Mouse (Mus musculus): ENCODE results near the gene Bag6.

The Bag6 gene

DNA sequence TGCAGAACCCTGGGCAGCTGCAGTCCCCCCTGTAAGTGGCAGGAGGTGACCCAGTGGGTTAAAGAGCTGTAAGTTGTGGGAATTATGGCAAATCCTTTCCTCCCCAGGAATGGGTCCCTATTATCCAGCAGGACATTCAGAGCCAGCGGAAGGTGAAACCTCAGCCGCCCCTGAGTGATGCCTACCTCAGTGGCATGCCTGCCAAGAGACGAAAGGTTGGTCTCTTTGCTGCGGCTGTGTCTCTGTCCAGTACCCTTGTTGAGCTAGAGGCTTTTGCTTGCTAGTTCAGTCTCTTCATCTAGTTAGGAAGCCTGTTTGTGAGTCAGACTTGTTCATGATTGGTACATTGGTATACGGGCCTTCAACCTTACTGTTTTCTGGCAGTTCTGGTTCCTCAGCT, 11.2 kb downstream of the Bag6 start:
- in situ Hi-C loops (cut with MboI) = no loop called here

DNA sequence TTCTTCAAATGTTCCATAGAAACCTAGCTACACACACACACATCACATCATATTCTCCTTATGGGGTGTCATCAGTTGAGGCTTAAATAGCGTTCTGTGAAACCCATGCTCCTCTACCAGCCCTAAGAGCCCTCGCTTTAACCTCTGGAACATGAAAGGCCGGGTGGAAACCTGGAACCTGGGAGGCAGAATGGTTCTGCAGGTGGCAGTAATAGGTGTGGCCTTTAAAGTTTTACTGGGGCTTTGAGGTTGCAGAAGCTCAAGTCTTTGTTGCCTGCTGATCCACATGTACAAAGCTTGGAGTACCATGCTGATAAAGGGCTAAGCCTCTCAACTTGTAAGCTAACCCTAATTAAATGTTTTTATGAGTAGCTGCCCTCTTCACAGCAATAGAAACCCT, 12.4 kb downstream of the Bag6 start:
- in situ Hi-C loops (cut with MboI) = no loop called here

DNA sequence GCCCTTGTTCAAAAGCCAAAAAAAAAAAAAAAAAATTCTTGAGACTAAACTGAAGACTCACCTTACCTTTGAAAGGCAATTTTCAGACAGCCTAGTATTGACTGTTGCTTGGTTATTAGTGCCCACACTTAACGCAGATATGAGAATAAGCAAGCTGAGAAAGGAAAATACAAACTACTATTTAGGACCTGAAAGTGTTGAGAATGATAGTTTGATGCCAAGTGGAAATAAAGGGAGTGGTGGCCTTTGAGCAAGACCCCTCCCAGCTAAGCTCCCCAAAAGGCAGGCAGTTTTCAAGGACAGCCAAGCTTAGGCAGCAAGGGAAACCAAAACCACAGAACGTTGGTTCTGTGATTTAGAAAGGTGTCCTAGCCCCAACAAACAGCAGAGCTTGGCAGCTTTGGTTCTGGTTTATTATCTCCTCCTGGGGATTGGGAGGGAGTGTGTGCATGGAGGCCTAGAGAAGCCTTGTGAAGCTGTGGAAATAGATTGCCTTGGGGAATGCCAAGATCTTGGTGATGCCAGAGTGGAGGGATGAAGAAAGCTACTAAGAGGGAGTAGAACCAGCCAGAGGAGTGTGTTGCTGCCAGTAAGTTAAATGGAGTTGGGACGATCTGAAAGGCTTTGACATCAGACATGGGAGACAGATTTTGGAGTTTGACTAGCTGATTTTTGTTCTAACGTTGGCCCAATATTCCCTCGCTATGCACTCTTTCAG, 13.1 kb downstream of the Bag6 start:
- in situ Hi-C loops (cut with MboI) = no loop called here

DNA sequence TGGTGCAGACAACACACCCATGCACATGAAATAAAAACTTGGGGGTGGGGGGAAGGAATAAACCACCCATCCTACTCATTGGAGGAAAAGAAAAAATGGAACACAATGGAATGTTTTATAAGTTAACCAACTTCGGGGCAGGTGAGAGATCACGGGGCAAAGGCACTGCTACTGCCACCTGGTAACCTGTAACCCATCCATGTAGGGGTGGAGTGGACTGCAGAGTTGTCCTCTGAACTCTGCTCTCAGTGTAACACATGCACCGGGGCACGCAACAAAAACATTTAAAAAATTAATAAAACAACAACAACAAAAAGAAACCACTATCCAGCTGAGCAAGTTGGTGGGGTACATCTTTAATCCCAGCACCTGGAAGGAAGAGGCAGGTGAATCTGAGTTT, 17.1 kb downstream of the Bag6 start:
- in situ Hi-C loops (cut with MboI) = no loop called here

DNA sequence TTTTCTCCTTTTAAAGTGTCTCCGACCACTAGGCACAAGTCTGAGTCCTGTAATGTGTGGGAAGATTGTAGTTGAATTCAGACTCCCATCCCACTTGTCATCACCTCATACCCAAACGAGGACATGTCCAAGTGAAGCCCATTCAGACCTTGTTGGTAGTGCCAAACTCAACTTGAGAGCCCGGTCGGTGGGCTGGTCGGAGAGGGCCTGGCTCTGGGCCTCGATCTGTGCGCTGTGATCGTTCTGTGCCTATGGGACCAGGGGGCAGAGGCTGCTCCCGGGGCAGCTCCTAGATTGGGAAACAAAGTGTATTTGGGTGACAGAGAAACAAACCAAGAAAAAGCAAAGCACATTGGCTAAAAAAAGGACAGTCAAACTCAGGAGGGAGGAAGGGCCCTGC, 18.1 kb downstream of the Bag6 start:
- in situ Hi-C loops (cut with MboI) = no loop called here

DNA sequence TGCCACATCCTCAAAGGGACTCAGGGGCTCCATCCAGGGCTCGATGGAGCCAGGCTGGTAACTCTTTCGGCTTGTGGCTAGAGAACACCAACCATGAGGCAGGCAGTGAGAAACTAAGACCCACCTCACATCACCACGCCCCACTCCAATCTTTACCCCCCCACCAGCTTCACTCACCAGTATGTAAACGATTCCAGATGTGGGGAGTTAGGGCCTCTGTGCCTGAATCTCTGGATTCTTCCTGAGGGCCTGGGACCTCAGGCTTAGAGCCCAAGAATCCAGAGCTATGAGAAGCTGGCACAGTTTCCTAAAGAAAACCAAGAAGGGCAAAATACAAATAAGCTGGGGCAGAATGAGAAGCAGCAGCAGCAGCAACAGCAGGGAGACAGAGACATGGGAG, 19.0 kb downstream of the Bag6 start:
- in situ Hi-C loops (cut with MboI) = no loop called here

DNA sequence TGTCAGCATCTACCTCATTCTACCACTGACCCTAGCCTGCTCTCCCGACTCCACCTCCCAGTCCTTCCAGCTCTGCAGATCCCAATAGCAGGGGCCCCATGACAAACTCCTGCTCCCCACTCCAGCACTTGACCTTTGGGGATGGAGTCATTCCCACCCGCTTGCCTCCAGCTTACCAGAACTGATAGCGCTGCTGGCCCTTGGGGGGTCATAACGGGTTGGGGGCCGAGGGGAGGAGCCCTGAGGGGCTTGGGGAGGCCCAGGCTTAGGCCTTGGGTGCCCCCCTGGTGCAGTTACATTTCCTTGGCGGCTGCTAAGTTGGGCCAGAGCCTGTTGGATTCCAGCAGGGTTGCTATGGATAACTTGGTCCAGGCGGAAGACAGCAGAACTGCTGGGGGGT, 19.6 kb downstream of the Bag6 start:
- in situ Hi-C loops (cut with MboI) = no loop called here

DNA sequence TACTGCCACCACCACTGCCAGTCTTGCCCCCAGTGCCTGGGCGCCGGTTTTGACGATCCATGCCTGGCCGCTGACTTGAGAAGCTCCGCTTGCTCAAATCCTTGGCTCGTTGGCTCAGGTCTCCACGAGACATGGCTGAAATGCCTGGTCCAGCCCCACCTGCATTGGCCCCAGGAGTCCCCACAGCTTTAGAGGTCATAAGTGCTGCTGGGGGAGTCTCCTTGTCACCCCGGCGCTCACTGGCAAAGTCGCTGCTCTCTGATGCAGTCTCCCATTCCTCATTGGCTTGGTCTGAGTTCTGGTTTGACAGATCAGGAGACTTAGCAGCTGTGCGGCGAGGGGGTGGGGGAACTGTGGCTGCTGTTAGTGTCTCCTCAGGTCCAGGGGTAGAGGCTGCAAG, 20.5 kb downstream of the Bag6 start:
- in situ Hi-C loops (cut with MboI) = no loop called here

DNA sequence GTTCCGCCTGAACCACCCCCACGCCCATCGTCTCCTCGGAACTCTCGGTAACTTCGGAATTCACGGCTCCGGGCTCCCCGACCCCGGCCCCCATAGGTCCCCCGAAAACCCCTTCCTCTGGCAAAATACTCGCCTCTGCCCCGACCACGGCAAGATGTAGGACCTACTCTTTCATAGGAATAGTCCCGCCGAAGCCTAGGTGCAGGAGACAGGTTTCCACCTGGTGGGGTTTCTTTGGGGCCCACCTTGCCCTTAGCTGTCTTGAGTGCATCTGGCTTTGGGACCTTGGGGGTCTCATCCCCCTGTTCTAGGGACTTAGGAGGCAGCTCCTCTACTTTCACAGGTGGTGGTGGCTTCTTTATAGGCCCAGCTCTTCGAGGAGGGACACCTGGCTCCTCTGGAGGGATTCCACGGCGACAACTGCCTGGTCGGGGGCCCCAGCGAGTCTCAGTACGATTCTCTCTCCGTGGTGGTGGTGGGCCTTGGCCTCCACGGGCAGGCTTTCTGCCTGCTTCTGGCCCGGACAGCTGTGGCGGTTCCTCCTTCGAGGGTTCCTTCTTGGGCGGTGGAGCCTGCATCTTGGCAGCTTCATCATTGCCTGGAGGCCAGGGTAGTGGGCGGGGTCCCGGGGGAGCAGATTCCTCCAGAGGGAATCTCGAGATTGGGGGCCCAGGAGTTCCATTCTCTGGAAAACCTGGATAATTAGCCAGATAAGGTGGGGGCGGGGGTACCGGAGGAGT, 21.7 kb downstream of the Bag6 start:
- in situ Hi-C loops (cut with MboI) = no loop called here

DNA sequence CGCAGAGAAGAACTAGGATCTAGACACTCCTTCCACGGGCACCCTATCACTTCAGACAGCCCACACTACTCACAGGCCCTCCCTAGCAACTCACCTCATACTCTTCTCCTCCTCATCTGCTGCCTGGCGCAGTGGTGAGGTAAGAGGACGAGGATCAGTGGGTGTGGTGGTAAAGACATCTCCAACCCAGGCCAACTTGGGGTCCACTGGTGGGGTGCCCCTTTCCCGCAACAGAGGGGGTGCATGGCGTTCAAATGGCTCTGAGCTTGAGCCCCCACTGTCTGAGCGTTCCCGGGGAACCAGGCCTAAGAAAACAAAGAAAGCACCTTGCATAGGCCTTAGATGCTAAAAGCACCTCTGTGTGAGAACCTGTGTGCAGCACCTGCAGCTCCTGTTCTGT, 22.3 kb downstream of the Bag6 start:
- in situ Hi-C loops (cut with MboI) = no loop called here

DNA sequence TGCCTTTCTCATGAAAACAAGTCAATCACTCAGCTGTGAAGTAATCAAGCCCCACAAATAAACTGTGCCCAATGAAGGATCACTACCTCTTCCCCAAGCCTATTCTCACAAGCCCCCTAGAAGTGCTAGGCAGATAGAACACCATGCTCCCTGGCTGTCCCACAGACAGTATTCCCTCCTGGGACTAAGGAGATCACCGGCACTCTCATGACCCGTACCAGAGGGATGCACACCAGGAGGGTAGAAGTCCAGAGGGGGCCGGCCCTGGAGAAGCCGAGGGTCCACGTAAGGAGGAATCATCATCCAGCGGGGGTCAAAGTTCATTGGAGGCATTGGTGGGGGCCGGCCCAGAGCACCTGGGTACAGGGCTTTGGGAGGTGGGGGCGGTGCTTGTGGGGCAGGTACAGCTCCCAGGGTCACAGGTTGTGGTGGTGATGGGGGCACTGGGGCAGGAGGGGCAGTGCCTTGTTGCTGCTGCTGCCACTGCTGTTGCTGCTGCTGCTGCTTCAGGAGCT, 22.7 kb downstream of the Bag6 start:
- in situ Hi-C loops (cut with MboI) = no loop called here

DNA sequence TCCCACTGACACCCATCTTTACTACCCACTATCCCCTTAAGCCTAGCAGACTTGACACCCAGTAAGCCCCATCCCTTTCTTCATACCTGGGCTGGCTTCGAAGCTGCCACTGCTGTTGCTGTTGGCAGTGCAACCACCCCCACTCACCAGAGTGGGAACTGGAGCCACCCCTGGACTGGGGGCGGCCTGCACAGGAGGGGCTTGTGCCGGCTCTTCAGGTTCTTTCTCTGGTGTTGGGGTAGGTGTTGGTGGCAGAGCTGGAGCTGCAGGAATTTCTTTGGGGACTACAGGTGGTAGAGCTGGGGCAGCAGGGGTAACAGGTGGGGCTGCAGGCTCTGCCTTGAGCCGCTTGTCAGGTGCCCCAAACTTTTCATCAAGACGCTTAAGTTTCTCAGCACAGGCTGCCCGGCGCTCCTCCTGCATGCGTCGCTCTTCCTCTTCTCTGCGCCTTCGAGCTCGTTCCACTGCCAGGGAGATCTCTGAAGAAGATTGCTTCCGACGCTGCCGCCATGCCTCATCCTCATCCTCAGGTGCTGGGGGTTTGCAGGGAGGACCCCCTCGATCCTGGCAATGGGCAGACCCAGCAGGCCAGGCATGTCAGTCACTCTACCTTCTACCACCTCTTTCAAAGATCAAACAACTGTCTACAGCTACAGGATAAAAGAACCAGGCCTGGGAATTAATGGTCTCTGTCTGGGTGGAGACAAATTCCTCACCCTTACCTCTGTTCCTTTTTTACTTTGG, 24.0 kb downstream of the Bag6 start:
- in situ Hi-C loops (cut with MboI) = no loop called here

DNA sequence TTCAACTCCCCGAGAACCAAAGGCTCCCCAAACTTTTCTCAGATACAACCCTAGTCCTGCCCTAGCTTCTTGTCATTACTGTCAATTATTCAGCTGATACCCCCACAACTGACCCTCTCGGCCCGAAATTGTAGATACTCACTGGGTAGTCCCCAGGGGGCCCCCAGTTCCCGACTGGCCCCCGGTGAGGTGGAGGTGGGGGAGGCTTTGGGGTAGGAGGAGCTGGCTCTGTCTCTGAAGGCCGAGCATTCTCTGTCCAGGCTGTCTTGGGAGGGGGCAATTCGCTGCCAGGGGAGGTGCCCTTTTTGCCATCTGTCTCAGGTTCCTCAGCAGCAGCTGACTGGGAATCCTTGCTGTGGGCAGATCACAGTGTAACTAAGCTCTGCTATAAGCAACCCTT, 24.7 kb downstream of the Bag6 start:
- in situ Hi-C loops (cut with MboI) = no loop called here

DNA sequence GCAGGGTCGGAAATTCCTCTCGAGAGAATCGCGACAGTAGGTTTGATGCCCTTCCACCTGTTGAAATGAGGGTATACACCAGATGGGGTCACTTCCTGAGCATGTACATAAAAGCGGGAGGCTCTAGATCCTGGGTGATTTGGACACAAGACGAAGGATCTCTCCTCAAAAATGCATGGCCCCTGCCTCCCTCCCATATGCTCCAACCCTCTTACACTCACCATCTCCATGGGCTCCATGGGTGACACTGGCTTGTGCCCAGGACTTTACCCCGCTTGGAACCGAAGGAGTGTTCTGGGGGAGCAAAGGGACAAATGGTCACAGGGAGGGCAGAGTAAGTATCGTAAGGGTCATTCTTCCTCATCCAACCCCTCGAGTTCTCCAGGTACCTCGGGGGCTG, 26.4 kb downstream of the Bag6 start:
- in situ Hi-C loops (cut with MboI) = no loop called here

DNA sequence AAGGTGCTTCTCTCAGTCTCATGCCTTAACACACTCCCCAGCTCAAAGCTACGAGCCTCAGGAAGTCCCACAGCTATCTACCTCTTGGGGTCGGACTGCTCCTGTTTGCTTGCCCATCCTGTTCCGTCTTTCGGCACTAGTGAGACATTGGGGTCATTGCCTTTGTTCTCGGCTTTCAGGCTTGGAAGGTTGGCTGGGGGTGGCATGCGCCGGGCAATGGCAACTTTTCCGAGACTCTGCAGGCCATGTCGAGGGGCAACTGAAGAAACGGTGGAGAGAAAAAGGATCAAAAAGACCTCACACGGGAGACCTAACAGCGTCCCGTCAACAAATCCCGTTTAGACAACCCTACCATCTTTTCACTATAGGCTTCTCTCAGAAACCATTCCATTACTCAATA, 27.1 kb downstream of the Bag6 start:
- in situ Hi-C loops (cut with MboI) = no loop called here

DNA sequence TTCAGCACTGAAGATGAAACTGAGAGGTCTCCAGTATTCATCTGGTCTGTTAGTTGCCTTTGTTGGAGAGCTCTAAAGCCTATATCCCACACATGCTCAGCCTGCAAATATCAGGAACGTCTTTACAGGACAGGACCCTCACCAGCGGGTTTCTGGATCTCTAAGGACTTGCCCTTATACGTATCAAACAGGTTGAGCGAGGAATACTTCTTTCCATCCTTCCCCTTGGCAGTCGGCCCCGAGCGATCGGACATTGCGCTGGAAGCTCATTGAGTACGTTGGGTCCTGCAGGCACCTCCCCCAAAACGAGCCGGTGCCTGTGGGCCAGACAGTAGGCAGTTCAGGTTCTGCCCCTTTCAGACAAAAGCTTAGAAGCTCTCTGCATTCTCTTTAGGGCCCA, 27.8 kb downstream of the Bag6 start:
- in situ Hi-C loops (cut with MboI) = no loop called here

DNA sequence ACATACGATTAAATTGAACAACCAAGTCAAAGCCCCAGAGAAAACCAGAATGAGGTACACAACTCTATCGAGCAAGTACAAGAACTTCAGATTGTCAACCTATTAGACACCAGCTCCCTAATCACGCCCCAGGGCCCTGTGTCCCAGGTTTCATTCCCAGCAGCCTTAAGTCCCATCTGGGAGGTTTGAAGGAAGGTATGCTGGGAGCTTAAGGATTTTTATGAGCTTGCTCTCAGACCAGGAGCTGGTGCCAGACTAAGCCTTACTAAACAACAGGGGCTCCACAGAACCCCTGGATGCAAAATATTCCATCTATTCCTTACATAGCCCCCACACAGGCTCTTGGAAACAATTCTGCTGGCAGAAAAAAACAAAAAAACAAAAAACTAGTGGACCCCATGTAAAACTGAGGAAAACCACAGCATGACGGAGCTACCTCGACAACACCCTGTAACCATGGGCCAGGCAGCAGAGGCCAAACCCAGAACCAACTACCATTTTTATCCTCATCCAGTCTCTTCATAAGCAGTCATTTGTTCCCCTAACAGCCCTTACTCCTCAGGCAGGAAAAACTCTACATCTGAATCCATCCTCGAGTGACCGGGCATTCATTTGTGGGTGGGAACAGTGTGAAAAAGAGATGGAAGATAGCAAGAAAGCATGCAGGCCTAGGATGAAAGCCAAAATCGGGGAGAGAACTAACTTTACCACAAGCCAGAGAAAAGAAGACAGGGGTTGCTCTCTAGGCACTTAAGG, 28.5 kb downstream of the Bag6 start:
- in situ Hi-C loops (cut with MboI) = no loop called here

DNA sequence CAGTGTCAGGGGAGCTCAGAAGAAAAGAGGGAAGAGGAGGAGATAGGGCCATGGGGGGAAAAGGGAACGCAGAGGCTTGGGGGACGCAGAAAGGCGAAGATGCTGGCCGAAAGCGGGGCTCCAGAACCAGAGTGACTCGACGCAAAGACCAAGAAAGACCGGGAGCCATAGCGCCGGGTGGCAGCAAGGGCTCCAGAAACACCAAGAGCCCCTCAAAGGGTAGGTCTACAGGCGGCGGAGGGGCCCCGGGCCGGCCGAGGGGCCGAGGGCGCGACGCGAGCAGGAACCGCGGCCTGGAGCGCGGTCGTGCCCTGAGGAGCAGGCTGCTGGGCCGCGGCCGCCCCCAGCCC, 29.2 kb downstream of the Bag6 start:
- in situ Hi-C loops (cut with MboI) = no loop called here

DNA sequence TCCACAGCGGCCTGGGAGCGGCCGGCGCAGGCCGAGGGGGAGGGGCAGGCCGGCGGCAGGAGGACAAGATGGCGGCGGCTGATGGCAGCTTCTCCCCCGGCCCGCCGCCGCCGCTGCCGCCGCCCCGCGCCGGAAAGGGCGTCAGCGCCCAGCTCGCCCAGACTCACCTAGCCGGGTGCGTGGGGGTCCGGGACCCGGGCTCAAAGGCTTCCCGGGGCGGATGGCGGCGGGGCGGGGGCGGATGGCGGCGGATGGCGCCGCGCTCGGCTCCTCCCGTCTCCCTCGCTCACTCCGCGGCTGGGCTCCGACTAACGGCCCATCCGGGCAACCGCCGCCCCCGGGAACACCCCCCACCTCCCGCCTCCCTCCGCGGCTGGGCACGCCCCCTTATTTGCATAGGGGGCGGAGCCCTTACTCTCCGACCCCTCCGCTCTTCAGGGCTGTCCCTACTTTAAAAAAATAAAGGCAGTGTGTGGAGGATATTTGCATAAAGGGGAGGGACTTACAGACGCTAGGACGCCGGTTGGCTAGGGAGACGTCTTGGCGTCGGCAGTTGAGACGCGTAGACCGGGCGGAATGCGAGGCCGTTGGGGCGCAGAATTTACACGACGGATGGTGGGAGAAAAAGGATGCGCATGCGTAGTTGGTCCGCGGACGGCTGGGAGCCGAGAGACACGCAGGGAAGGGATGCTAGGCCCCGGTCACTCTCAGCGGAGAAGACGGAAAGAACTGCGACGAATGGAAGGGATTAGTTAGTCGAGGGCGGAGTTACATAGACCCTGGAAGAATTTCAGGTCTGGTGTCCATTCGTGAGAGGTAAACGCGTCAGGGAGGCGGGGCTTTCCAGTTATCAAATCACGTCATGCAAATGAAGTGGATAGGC, 29.8 kb downstream of the Bag6 start, which contains the start of gene Prrc2a:
TSS of gene Prrc2a (minus strand) at position 330 of the 883 bp plus-strand sequence.
- in situ Hi-C loops (cut with MboI) = loop anchor here (5.0 kb wide), 1 partner anchor 67 kb away; the partner anchor contains the start of gene Atp6v1g2

DNA sequence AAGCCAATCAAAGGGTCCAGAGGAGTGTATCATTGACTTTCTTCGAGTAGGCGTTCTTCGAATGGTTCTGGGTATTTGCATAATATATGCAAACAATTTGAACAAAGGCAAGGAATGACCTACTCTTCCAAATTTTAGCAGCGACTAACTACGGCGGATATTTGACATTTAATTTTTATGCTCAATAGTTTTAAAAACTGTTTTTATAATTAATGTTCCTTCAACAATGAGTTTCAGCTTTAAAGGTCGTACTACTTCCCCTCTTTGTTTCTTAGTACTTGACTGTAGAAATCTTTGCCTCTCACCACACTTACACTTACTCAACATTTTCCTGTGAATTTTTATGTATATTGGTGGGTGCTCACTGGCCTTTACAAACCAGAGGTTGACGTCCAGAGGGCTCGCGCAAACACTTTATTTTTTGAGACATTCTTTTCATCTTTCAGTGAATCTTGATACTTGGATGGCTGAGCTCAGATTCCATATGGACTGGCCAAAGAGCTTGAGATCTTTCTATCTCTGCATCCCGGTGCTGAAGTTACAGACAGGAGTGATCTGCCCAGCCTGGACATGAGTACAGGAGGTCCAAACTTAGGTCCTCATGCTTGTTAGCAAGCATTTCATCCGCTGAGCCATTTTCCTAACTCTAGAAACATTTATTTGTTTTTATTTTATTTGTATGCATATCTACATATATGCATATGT, 30.6 kb downstream of the Bag6 start:
- in situ Hi-C loops (cut with MboI) = loop anchor here (5.0 kb wide), 1 partner anchor 67 kb away; the partner anchor contains the start of gene Atp6v1g2
